Mouse (Mus musculus): Measurements from ENCODE around the gene Tmem259. TPM values are rescaled to one million over a fixed set of nuclear protein-coding genes. Genes with fewer than 3 reads are reported as not detected.

Gene Tmem259
- 13.6 and 29.6 TPM in 2 replicates for total RNA-seq (2015; ENCODE audit: low replicate concordance)
- total RNA-seq (2017; ENCODE audit: low replicate concordance): 12.8 and 22.6 TPM in 2 replicates

GRCm38 (mm10) chr10:79984195-79984816, at the start of gene Tmem259:
Gene Tmem259 (minus strand): TSS chr10:79984330.
- ATAC-seq (replicated peaks; ENCODE audit: low FRiP score, poor library complexity, severe bottlenecking): peak; percentile 54

DNA sequence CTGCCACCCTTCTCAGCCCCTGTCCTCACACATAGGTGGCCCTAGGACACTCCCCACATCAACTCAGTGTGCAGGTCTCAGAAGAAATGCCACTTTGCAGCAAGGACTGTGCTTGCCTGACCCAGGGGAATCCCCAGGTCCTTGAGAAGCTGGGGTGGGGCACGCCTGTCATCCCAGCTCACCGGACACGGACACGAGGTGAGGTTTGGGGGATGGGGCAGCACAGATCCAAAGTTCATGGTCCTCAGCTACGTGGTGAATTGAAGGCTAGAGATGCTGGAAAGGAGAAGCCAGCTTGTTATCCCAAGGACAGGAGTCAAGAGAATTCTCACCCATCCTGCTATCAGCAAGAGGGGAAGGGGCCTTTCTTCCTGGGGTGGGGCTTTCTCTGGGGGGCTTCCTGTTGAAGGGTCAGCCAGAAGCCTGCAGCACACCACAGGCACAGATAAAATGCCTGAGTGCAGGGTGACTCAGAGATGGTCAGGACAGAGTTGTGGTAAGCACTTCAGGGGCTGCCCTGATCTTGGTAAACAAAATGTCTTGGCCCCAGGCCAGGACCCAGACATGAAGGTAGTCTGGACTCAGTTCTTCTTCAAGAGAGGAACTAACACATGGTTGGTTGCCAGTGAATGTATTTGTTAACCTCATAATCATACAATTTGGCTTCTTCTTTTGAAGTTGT, 48.8 kb upstream of the Tmem259 start:
- no peak for ATAC-seq (replicated peaks; ENCODE audit: low FRiP score, poor library complexity, severe bottlenecking)

GRCm38 (mm10) chr10:80030736-80031135, 46.6 kb upstream of the Tmem259 start:
- ATAC-seq (replicated peaks; ENCODE audit: low FRiP score, poor library complexity, severe bottlenecking): no peak

DNA sequence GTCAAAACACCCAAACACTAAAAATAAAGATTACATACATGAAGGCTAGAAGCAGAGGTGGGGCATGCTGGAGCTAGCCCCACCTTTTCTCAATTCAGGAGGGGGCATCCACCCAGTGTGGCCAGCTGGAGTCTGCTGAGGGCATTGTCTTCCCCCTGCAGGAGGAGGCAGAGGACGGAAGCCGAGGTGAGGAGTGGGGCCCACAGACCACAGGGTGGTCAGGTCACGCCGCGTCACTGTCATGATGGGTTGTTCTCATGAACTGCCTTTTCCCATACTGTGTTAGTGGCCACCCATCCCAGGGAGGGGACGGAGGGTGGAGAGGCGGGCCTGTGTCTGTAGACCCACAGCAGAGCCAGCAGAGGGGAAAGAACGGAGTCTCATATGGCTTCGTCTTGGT, 46.1 kb upstream of the Tmem259 start:
- no peak for ATAC-seq (replicated peaks; ENCODE audit: low FRiP score, poor library complexity, severe bottlenecking)

DNA sequence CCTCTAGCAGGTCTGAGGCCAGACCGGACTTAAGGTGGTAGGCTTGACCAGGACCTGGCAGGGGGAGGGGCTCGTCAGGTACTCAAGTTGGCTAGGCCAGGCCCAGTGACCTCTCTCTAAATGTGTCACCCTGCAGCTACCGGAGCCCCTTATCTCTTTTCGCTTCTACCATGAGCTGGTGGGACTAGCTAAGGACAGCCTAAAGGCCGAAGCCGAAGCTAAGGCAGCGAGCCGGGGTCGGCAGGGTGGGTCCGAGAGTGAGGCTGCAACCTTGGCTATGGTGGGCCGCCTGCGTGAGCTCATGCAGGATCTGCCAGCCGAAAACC, 44.4 kb upstream of the Tmem259 start:
- ATAC-seq (replicated peaks; ENCODE audit: low FRiP score, poor library complexity, severe bottlenecking): no peak

DNA sequence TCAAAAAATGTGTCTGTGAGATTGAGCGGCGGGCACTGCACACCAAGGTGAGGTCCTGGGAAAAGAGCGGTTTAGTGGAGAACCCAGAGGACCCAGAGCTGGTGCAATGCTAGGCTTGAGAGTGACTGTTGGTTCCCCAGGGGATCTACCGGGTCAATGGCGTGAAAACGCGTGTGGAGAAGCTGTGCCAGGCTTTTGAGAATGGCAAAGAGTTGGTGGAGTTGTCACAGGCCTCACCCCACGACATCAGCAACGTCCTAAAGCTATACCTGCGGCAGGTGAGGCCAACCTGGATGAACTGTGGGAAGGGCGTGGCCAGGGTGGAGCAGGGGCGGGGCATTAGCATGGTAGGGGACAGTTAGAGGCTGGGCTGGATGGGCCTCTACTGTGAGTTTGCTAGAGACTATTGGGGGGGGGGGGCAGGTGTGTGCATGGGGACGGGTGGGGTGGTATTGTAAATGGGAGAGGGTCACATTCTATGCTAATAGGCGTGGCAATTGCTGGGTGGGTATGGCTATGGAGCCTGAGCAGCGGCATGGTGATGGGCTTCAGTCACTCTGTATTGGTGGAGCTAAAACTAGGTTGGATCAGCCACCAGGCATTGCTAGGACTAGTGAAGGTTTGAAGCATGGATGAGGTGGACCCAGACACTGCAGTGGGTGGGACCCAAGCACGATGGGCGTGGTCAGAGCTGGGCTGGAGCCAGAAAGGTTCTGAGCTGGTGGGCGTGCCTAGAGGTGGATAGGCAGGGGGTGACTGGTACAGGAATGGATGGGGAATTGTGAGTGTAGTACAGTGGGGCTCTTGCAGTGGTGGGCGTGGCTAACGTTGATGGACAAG, 43.8 kb upstream of the Tmem259 start:
- ATAC-seq (replicated peaks; ENCODE audit: low FRiP score, poor library complexity, severe bottlenecking): peak; percentile 21; the same call in 1 of the 2 replicates

GRCm38 (mm10) chr10:80025889-80026288, 41.8 kb upstream of the Tmem259 start:
- peak; percentile 36; the same call in 1 of the 2 replicates for ATAC-seq (replicated peaks; ENCODE audit: low FRiP score, poor library complexity, severe bottlenecking)

GRCm38 (mm10) chr10:80025463-80025862, 41.3 kb upstream of the Tmem259 start:
- no peak for ATAC-seq (replicated peaks; ENCODE audit: low FRiP score, poor library complexity, severe bottlenecking)

GRCm38 (mm10) chr10:80025044-80025347, 40.9 kb upstream of the Tmem259 start:
- no peak for ATAC-seq (replicated peaks; ENCODE audit: low FRiP score, poor library complexity, severe bottlenecking)

DNA sequence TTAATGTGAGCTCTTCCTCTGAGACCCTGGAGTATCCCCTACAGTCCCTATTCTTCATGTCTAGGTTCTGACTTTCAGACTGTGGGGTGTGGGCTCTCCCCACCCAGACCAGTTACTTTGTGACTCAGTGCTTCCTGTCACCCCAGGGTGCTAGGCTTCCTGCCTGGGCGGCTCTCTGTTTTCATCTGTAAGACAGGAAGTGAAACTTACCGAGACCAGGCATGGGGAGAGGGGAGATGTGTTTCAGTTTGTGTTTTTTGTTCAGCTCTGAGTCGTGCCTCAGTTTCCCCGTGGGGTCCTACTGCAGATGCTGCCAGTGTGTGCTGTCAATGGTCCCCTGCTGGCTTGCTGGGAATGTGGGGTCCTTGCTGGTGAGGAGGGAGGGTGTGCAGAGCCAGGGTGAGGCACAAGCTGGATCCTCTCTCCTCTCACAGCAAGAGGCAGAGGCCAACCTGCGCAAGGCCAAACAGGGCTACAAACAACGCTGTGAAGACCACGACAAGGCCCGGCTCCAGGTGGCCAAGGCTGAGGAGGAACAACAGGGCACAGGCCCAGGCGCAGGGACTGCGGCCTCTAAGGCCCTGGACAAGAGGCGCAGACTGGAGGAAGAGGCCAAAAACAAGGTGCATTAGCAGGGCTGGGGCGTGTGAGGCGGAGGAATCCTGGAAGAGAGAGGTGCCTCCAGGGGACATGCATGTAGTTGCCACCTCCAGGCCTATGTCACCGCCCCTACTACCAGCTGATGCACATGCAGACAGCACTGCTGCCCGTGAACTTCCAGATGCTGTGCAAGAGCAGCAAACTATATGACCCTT, 40.3 kb upstream of the Tmem259 start:
- ATAC-seq (replicated peaks; ENCODE audit: low FRiP score, poor library complexity, severe bottlenecking): no peak

GRCm38 (mm10) chr10:80023758-80024157, 39.6 kb upstream of the Tmem259 start:
- no peak for ATAC-seq (replicated peaks; ENCODE audit: low FRiP score, poor library complexity, severe bottlenecking)

DNA sequence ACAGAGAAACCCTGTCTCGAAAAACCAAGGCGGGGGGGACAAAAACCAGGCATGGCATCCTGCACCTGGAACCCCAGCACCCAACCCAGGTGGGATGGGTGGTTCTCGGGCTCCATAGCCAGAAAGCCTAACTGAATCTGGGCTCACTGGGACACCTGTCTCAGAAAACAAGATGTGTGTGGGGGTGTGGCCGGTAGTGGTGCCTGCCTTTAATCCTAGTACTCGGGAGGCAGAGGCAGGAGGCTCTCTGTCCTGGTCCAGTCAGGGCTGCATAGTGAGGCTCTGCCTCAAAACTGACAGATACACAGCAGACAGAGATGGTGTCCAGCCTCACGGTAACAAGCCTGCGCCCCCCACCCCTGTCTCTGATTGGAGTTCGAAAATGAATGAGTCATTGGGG, 38.7 kb upstream of the Tmem259 start:
- no peak for ATAC-seq (replicated peaks; ENCODE audit: low FRiP score, poor library complexity, severe bottlenecking)

- no peak for ATAC-seq (replicated peaks; ENCODE audit: low FRiP score, poor library complexity, severe bottlenecking)
Measured at GRCm38 (mm10) chr10:80022164-80022563, 38.0 kb upstream of the Tmem259 start.

- no peak for ATAC-seq (replicated peaks; ENCODE audit: low FRiP score, poor library complexity, severe bottlenecking)
Measured at GRCm38 (mm10) chr10:80021320-80021641, 37.2 kb upstream of the Tmem259 start.

DNA sequence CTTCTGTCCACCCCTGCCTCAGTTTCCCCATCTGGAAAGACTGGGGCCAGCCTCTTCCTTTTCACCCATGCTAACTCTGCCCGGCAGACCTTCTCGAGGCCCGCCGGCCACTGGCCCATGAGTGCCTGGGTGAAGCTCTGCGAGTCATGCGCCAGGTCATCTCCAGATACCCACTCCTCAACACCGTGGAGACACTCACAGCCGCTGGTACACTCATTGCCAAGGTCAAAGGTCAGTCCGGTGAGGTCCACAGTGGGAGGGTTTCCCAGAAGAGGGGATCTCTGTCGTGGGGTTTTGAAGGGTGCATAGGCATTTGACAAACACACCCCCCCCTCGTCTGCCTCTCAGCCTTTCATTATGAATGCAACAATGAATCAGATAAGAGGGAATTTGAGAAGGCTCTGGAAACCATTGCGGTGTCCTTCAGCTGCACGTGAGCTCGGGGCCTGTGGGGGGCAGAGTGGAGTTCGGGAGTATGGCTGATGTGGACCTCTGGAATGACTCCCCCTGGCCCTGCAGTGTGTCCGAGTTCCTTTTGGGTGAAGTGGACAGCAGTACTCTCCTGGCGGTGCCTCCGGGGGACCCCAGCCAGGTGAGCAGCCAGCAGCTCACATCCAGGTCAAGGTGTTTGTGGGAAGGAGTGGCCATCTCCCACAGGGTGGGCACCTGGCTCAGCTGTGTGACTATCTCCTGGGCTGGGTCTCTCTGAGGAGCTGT, 36.6 kb upstream of the Tmem259 start:
- ATAC-seq (replicated peaks; ENCODE audit: low FRiP score, poor library complexity, severe bottlenecking): no peak

GRCm38 (mm10) chr10:80020191-80020590, 36.1 kb upstream of the Tmem259 start:
- no peak for ATAC-seq (replicated peaks; ENCODE audit: low FRiP score, poor library complexity, severe bottlenecking)

DNA sequence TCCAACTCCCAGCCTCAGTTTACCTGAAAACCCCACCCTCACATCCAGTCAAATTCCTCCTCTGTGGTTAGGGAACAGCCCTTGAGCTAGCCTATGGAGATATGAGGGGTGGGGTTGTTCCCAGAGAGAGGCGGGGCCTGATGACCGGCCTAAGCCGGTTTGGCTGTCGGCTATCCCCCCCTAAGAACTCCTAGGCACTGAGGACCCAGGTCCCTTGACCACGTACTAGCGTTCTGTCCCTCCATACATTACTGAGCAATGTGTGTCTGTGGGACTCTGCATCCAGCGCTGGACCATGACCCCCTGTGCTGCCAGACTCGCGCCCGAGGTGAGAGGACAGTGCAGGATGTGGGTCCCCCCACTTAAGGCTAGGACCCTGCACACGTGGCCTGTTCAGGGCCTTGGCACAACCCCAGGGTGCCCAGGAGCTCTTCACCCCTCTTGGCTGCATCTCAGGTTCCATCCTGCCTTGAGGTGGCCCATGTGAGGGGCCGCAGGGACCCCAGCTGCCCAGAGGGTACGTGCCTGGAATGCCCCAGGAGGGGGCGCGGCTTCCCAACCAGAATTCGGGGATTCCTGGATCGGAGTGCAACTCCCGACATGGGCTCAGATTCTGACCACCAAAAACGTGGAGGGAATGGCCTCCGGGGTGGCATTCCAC, 35.5 kb upstream of the Tmem259 start:
- ATAC-seq (replicated peaks; ENCODE audit: low FRiP score, poor library complexity, severe bottlenecking): no peak

DNA sequence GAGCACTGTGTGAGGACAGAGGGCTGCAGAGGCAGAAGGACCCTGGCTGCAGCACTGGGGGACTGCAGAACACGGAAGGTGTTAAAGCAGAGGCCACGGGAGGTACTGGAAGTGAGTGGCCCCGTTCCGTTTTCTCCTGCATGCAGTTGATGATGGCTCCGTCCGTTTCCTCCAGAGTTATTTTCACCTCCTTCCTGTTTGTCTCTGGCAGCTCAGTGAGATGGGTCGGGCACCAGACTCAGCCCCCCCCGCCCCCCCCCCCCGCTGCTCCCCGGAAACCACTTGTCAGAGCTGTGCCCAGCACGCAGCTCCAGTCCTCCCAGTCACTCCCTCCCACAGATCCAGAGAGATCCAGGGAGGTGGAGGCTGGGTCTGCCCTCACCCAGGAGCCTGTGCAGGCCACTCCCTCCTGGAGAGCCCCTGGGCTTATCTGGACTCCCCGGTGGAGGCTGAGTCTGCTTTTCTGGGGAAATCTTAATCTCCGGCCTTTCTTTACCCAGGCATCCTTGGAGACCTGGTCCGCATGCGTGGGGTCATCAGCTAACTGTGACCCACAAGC, 34.7 kb upstream of the Tmem259 start:
- peak; percentile 27 for ATAC-seq (replicated peaks; ENCODE audit: low FRiP score, poor library complexity, severe bottlenecking)

GRCm38 (mm10) chr10:80017771-80018170, 33.6 kb upstream of the Tmem259 start:
- 0 out of 2 replicates have a peak, but pooled peaks have one; percentile 14 for ATAC-seq (replicated peaks; ENCODE audit: low FRiP score, poor library complexity, severe bottlenecking)

All from erythroblast, adult 5-6 weeks (primary cell).